Mouse (Mus musculus) ZHBTc4 (cell line): ENCODE results near the gene Vmp1.

ENCODE experiments used
- DNase-seq: peaks from one replicate; pipeline ENCODE4 v3.0.0-alpha.2; 2011; ENCODE audit warnings: low read depth, low spot score

Gene Vmp1

GRCm38 (mm10) chr11:86584898-86585597 is 98.6 kb downstream of the Vmp1 start:
- DNase-seq = no peak

GRCm38 (mm10) chr11:86583990-86584897 is 99.4 kb downstream of the Vmp1 start:
- no peak for DNase-seq

- no peak for DNase-seq
Observed at GRCm38 (mm10) chr11:86583313-86583825, 100.3 kb downstream of the Vmp1 start.

GRCm38 (mm10) chr11:86582543-86583260 is 100.9 kb downstream of the Vmp1 start:
- no peak for DNase-seq

GRCm38 (mm10) chr11:86581943-86582542 is 101.6 kb downstream of the Vmp1 start:
- DNase-seq = no peak

- no peak for DNase-seq
Observed at GRCm38 (mm10) chr11:86581250-86581753, 102.3 kb downstream of the Vmp1 start.

- no peak for DNase-seq
Observed at GRCm38 (mm10) chr11:86580319-86581113, 103.1 kb downstream of the Vmp1 start.

- DNase-seq = no peak
Observed at GRCm38 (mm10) chr11:86579731-86580318, 103.8 kb downstream of the Vmp1 start.

GRCm38 (mm10) chr11:86578809-86579730 is 104.6 kb downstream of the Vmp1 start:
- DNase-seq = no peak

GRCm38 (mm10) chr11:86578106-86578808 is 105.4 kb downstream of the Vmp1 start:
- DNase-seq = no peak

- peak; percentile 48 for DNase-seq
Observed at GRCm38 (mm10) chr11:86577231-86577630, 106.4 kb downstream of the Vmp1 start.

- DNase-seq = peak; percentile 89
Observed at GRCm38 (mm10) chr11:86575632-86576378, 107.8 kb downstream of the Vmp1 start.

GRCm38 (mm10) chr11:86574408-86574807 is 109.2 kb downstream of the Vmp1 start:
- no peak for DNase-seq

GRCm38 (mm10) chr11:86573646-86574231 is 109.9 kb downstream of the Vmp1 start:
- no peak for DNase-seq

- no peak for DNase-seq
Observed at GRCm38 (mm10) chr11:86572623-86573022, 111.0 kb downstream of the Vmp1 start.

- DNase-seq = no peak
Observed at GRCm38 (mm10) chr11:86571871-86572270, 111.8 kb downstream of the Vmp1 start.
